Mouse (Mus musculus) gastrocnemius, postnatal 25 days (tissue): ENCODE measurements around the gene Dlgap5. TPM values are rescaled to one million over a fixed set of nuclear protein-coding genes. Genes with fewer than 3 reads are reported as not detected.
A peak's percentile ranks its signal among the peaks of the same experiment; 100 is the strongest.

Experiments
- DNase-seq: peaks from one replicate; pipeline ENCODE4 v3.0.0; 2022
- total RNA-seq, 2 experiments: library from RNA; stranded (reverse); gene quantifications; 1 replicate in 1 of 2; 2 replicates in 1 of 2; pipeline ENCODE4 v1.2.3; 2021

Gene Dlgap5
- total RNA-seq, 2 experiments from 2014 or later, result 0.33 to 0.59 TPM

DNA sequence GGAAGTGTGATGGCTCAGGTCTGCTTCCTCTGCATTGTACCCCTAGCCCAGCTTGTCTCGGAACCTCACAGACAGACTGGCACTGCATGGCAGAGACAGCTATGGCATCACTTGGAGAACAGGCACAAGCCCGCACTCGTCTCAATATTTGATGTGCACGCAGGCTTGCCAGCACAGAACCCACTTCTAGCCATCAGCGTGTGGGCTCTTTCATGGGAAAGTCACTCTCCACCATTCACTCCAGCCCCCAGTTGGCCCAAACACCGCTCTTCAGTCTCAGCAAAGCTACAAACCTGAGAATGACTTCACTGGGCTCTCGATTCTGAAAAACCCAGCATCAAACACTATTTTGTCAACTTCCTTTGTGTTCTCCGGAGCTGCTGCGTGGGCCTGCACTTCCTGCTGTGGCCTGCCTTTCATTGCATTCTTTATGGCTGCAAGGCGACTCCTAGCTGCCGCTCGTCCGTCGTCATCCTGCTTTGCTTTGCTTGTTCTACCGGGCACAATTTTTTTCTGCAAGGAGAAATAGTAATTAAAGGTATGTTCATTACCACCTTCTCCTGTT is 22.7 kb downstream of the Dlgap5 start:
- no peak for DNase-seq

DNA sequence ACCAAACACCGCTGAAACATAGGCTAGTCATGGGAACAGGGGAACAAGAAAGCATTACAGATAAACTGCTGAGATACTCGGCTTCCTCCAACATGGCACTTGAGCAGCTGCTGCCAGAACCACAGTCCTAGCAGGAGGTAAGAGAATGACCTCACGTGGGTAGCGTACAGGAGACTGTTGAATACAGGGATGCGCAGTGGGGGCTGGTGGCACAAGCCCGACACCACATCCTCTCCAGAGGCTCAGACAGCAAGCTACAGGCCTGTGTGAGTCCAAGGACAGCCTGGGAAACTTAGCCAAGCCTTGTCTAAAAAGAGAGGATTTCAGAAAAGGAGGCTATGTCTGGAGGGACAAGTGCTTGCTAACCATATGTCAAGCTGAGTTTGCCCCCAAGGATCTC is 23.2 kb downstream of the Dlgap5 start:
- DNase-seq, result no peak

DNA sequence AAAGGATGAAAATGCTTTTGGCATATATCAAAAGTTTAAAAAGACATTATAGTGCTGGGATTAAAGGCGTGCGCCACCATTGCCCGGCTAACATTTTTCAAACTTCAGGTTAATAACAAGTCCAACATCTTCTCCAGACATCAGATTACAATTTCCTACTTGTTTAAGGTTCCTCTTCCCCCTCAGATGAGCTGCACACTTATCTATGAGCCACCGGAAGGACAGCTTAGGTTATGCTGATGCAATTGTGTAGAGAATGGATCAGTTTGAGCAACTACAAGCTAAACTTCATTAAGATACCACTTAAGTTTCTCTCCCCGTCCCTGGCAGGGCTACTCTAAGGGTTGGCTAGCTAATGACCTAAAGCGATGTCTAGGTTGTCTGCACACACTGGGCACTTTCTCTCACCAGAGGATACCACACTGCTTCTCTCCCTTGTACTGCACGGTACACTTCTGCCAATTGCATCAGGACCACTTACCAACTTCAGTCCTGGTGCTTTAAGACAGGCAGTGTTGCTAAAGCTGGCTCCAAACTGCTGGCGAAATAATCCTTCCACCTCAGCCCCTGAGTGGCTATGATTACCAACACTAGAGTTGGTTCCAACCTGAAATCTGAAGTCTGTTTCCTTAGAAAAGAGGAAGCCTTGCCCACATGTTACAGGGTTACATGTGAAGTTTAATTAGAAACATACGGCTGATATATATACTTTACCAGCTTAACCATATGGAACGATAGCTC is 24.7 kb downstream of the Dlgap5 start:
- DNase-seq, result no peak

DNA sequence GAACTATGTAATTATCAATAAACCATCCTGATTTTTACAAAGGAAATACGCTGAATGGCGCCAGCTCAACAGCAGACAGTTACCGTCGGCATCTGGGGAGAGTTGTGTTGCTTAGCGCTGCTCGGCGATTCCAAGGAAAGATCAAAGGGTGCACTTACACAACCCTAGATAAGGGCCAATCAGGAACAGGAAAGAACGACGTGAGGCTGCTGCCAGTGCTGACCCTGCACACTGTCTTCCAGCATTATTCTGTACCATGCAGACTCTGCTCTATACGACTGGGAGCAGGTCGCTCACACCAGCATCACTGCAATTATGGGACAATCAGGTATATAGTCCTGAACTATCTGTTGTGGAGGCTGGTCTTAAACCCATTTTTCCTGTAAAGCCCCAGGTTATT is 32.1 kb downstream of the Dlgap5 start:
- DNase-seq, result no peak

DNA sequence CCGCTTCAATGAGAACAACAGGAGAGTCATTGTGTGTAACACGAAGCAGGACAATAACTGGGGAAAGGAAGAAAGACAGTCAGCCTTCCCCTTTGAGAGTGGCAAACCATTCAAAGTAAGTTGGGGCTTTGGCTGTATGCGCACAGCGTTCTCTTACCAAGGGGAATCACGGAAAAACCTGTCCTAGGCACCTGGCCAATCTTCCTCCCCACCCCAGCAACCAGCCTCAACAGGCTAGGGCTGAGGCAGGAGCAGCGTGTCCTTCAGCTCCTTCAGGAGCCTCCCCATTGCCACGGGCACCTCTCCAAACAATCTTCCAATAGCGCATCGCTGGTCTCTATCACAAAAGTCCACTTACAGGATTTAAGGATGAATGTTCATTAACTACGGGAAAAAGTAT is 33.6 kb downstream of the Dlgap5 start:
- DNase-seq, result no peak

DNA sequence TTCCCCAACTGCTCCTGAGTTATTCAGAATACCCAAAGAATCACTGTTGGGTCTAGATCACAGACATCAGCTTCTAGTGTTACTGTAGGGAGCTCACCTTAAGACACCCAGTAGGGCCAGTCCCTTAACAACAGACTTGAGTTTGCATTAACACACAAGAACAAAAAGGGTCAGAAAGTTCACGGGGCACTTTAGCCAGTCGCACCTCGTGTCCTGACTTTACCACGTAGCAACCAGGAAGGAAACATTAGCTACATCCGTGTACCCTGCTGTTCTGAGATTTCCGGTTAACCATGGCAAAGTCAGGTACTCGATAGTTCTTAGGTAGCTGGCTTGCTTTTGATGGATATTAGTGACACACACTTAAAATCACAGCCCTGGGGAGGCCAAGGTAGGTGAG is 34.3 kb downstream of the Dlgap5 start:
- DNase-seq, result no peak

DNA sequence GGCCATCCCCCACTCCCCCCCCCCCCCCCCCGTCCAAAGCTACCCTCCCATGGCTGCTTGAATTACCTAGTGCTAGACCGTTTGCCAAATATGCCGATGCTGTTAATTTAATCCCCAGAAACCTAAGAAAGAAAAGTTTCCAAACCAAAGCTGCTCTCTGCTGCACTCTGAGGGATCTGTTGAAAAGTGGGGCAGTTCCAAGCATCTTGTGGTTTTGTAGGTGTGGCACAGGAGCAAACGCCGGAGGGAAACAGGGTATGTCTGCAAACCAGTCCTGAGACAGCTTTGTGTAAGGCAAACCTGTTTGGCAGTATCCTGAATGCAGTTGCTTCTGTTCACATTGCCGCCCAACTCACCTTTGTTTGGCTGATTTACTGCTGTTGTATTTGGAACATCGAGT is 39.9 kb downstream of the Dlgap5 start:
- no peak for DNase-seq

DNA sequence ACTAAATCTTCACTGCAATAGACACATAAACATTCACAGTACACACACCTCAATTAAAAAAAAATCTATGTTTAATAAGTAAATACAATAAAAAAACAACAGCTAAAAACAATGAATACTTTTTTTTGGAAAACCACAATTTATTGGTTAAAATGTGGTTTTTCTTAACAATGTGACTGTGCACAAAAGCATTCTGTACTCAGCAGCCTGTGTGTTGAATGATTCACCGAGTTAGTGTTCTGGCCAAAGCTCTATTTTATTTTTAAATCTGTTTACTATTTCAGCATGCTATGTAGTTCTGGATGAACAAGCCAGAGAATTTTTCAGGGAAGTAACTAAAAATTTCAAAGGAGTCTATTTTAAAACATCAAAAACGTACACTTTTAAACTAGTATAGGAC is 41.7 kb downstream of the Dlgap5 start:
- DNase-seq, result no peak

DNA sequence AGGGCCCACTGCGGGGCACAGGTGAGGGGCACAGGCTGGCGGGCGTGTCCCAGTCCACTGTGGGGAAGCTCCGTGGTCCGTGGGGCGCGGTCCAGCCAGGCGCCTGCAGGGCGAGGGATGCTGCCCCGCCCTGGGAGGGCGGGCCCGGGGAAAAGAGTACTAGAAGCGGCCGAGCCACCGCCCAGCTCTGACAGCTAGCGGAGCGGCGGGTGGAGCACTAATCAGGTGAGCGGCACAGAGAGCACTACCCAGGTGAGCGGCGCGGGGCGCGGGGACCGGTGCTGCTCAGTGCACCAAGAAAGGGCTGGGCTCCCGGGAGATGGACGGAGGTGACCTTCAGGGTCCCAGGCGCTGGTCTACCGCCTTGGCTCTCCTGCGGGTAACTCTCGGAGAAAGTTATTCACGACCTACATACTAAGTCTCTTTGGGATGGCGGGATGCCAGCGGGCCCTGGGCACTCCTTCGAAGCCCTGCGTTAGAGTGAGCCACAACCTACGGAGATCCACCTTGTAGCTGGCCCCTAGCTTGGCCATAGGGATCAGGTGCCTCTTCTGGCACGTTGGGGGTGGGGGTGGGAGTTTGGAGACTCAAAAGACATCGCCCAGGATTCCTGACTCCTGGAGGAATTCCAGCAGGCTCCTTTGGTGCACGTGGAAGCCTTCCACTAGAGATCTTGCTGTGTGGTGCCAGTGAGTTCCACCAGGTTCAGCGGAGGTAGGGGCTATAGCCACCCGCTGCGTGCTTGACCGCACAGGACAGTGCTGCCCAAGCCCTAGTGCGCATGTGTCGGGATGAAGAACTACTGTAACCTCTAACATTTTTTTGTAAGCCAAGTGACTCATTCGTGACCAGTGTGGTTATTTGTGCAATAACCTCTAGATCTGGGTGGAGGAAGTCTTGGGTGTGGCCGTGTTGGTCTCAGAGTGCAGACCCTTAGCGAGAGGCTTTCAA is 44.2 kb downstream of the Dlgap5 start:
- DNase-seq, result peak; percentile 22

DNA sequence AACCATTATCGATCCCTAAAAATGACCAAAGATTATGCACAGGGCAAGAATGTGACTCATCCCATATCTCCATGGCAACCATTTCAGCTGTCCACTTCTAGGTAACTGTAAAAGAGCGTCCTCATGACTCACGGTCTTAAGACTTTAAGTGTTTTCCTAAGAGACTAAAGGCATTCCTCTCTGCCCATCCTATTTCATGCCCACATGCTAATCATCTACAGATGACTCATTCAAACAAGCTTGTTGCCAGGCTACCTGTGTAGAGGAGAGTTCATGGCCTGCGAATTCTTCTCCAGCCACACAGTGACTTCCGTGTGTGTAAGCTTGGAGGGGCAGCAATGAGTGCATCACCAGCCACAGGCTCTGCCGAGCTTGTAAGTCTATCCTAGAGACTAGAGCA is 46.5 kb downstream of the Dlgap5 start:
- no peak for DNase-seq

DNA sequence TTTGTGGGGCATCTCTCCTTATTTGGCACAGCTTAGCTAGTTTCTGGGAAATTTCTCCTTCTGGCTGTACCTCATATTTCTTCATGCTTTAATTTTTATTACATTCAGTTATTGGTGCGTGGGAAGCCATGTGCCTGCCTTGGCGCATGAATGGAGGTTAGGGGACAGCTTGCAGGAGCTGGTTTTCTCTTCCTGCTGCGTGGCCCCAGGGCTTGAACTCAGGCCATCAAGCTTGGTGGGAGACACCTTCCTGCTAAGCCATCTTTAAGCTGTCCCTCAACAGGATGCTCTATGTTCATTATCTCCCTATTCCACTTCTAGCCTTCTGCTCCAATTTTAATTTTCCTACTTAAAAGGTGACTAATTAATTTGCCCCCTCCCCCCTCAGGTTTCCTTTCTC is 47.4 kb downstream of the Dlgap5 start:
- DNase-seq, result no peak

DNA sequence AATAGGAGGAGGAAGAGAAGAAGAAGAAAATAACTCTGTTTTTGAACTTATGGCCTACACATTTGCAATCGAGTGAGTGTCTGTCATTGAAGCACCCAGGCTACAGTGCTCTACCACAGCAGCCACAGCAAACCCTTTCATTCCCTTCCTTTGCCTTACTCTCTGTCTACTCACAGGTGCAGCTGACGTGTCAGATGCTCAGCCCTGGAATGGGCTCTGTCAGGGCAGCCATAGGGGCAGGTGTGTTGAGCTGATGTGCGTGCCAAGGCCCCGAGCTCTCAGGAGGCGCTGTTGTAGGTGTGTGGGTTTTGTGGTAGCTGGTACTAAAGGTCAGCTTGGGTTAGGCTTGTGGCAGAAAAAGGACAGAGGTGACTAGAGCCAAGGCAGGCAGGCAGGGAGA is 48.5 kb downstream of the Dlgap5 start:
- no peak for DNase-seq

DNA sequence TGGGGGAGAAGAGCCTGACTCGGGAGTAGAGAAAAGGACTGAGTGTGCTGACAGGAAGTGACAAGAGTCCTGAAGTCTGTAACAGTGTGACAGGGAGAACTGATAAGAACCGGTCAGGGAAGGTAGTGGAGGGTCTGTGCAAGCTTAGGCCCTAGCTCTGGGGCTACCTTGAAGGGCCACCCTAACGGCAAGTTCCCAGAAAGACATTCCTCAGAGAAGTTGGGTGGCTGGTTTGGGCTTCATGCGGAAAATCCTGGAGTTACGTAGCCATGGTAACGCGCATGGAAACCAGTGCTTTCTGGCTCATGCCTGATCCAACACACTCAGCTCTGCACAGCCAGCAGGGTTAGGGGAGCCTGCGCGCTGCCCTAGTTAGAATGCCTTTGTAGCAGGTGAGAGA is 50.7 kb downstream of the Dlgap5 start, which contains the start of gene Lgals3:
TSS of gene Lgals3 (plus strand) at position 291 of the 400 bp plus-strand sequence.
- no peak for DNase-seq

DNA sequence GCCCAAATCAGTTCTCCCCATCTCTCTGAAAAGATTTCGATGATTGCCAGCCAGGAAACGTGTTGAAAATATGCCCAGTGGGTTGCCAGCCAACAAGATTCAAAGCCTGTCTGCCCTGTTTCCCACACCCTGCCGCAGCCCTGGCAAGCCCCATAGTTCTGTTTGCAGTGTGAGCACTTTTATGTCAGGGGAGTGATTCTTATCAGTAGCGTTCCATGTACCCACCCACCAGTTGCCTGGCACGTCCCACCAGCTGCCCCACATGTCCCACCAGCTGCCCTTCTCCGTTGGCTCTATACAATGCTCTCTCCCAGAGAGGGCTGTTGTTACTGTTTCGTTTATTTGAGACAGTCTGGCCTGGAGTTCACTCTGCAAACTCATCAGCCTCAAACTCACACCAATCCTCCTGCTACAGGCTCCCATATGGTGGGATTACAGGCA is 51.3 kb downstream of the Dlgap5 start:
- no peak for DNase-seq

DNA sequence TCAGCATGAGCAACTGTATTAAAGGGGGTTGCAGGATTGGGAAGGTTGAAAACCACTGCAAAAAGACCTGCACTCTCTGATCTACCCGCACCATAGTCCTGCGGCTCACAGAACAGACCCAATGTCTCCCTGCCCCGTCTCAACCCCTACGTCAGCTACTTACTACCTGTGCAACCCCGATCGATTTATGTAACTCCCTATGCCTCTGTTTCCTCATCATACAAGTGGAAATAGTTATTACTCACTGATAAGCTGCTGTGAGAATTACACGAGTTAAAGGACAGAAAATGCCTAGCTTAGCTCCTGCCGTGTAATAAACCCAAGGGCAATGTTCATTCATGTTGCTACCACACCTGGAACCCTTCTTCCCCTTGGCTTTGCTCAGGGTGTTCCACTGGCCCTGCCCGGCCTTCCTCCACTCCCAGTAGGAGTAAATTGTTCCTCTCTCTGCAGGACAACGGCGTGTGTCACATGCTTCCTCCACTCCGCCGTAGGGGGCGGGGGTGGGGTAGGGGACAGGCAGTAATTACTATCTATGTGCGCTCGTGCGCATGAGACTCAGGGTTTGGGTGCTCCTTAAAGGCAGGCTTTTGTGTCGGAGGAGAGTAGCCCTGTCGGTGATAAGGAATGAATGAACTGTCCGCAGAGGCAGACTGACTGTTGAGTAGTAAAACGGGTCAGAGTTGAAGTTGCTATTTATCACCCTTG is 53.3 kb downstream of the Dlgap5 start:
- DNase-seq, result no peak

DNA sequence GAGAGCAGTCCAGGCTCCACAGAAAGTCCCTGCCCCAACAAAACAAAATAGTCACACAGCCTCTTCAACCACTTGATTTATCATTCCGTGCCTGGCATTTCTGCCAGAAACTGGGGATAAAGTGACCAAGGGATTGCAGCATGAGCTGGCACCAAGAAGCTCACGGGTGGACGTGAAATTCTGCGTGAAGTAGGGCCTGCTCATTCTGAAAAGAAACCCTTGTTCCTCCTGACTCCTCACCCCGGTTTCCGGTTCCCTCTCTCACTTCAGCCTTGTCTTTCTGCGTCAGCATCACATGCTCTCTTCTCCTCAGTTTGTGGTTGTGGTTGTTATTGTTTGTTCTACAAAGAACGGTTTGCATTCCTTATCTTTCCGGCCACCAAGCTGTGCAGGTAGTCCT is 56.3 kb downstream of the Dlgap5 start:
- no peak for DNase-seq

DNA sequence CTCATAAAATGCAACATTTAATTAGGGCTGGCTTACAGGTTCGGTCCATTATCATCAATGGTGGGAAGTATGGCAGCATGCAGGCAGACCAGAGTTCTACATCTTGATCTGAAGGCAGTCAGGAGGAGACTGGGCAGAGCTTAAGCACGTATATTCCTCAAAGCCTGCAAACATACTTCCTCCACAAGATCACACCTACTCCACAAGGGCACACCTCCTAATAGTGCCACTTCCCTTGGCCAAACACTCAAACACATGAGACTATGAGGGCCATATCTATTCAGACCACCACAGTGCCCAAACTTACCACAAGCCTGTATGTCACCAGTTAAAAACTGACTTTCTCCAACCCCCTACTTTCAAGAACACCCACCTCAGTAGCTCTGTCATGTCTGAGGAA is 56.8 kb downstream of the Dlgap5 start:
- no peak for DNase-seq

DNA sequence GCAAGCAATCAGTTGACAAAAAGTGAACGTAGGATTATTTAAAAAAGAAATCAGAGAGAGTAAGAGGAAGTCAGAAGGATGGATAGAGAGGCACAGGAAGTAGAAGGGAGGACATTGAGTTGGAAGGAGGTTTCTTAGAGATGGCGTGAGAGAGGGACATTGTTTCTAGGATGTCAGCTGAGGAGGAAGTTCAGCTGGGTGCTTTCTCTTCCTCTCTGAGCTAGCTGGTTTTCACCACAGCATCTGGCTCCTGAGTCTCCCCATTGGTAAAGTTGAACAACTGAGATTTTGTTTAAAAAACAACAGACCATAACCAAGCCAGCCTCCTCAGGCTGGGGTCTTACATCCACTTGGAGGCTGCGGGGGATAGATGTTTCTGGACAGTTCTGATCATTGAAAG is 58.6 kb downstream of the Dlgap5 start:
- DNase-seq, result no peak

DNA sequence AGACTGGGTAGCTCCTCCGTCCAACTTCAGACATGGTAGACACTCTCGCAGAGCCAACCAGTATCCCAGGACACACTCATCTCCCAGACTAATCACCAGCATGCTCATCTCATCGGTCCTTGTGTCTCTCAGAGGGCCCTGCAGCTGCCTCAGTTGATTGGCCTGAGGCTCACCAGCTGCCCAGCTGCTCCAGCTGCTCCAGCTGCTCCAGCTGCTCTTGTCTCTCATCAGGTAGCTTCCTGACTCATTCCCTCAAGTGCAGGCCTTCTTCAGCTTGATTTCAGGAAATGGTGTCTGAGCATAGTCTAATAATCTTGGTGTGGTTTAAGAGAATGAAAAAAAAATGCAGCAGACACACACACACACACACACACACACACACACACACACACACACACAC is 61.6 kb downstream of the Dlgap5 start:
- DNase-seq, result no peak

DNA sequence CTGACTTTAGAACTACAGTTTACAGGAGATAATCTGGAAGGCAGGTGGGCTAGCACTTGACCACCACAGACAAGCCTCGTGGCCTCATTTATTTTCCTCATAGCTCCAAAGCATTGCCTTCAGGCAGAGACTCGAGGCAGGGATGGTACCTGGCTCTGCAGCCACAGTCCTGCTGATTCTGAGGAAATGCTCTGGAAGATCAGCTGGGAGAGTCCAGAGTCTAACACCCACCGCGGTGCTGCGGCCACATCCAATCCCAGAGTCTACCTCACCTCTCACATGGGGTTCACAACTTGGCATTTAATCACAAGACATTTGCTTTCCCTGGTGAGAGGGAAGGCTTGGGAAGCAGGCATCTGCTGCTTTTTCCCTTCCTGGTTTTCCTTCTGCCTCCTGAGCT is 63.3 kb downstream of the Dlgap5 start:
- no peak for DNase-seq

DNA sequence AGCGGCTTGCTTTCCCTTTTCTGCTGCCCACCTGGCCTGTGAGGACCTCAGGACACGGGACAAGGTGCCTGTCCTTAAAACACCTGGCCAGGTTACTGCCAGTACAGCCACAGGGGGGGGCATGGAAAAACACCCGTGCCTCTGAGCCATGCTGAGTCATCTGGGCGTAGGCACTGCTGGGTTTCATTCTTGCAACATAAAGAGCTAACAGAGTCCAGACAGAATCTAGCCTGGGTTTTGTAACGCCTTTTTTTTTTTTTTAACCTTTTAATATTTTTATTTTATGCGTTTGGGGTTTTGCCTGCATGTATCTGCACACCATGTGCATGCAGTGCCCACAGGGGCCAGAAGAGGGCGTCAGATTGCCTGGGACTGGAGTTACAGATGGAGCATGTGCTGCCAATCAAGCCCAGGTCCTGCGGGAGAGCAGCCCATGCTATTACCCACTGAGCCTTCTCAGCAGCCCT is 64.1 kb downstream of the Dlgap5 start:
- DNase-seq, result no peak

DNA sequence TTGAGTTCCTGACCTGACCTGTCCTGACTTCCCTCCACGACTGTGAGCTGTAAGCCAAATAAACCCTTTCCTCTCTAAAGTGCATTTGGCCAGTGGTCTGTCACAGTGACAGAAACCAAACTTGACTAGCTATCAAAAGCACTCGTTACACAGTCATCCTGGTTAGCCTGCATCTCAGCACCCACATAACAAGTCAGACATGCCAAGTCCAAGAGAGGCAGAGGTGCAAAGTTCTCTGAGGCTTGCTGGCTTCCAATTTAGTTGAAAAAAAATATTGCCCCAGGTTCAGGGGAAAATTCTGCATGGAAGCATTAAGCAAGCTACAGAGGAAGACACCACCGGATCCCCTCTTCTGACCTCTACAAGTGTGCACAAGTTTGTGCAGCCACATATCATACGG is 65.0 kb downstream of the Dlgap5 start:
- DNase-seq, result no peak
